Mouse (Mus musculus) frontal cortex, postnatal 36 days (tissue): ENCODE results near the gene Tbx1.

Experiments used
- DNase-seq, 2 experiments: peaks; one replicate each; pipeline ENCODE4 v3.0.0; 2022; ENCODE audit warnings: low spot score in 2 of 2

The Tbx1 gene

DNA sequence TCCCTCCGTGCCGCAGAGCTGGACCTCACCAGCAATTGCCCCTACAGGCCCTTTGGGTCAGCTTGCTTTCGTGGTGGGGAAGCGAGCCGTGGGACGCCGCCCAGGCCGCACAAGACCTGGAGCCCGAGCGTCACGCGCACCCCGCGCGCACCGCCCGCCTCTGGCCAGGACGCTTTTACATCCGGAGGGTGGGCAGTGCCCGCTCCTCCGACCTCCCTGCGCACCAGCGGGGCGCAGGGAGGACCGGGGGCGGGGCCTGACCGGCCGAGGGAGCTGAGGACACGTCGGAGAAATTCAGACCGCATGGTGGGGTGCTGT lies 1.8 kb downstream of the Tbx1 start:
- DNase-seq: no peak

DNA sequence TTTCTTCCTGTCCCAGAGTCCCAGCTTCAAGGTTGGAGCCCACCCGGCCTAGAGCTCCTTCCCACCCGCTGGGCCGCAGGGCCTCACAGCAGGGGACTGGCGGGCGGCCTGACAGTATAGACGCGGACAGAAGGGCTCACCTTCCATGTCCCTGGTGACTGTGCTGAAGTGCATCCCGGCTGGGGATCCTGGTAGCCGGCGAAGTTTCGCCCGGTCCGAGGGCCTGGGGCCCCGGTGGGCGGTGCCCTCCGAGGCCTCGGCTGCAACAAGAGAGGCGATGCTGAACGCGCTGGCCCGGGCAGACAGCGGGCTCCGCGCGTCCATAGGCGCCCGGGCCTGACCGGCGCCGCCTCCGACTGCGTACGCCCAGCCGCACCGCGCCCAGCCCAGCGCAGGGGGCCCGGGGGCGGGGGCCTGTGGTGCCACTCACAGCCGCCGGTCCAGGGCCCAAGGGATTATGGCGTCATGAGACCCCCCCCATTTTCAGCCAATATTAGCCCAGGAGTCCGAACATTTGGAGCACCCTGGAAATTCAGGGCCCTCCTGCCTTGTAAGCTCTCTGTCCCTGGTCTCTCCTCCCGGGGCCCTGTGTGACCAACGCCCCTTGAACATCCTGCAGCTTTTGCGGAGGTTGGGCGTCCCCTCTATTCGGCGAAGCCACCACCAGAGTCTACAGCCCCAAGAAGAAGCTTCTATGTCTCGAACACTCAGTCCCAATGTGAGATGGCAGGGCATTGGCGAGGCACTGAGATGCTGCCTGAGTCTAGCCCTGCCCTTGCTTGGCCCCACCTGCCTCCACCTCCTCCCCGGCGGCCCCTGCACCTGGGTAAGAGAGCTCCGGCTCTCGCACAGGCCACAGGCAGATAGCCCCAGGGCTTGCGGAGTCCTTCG lies 2.4 kb downstream of the Tbx1 start:
- DNase-seq: no peak

GRCm38 (mm10) chr16:18586906-18587546 lies 3.4 kb downstream of the Tbx1 start:
- DNase-seq: no peak

GRCm38 (mm10) chr16:18586076-18586905 lies 4.2 kb downstream of the Tbx1 start:
- no peak for DNase-seq

DNA sequence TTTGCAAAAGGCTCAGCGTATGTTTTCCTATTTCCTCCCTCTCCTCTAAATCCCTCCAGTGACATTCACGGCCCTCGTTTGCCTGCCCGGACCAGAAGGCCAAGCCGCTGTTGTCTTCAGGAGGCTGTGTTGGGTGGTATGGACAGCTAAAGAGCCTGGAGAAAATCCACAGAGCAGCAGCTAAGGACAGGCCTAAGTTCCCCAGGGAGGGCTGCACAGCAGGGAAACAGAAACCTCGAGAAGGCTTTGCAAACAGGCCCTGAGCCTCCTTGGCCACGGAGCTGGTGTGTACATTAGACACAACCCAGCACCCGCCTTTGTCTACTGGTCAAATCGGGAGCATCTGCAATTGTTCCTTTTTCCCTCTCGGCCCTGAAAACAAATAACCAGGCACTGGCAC lies 4.8 kb downstream of the Tbx1 start:
- no peak for DNase-seq

- no peak for DNase-seq
These were observed 5.5 kb downstream of the Tbx1 start for GRCm38 (mm10) chr16:18584901-18585510.

DNA sequence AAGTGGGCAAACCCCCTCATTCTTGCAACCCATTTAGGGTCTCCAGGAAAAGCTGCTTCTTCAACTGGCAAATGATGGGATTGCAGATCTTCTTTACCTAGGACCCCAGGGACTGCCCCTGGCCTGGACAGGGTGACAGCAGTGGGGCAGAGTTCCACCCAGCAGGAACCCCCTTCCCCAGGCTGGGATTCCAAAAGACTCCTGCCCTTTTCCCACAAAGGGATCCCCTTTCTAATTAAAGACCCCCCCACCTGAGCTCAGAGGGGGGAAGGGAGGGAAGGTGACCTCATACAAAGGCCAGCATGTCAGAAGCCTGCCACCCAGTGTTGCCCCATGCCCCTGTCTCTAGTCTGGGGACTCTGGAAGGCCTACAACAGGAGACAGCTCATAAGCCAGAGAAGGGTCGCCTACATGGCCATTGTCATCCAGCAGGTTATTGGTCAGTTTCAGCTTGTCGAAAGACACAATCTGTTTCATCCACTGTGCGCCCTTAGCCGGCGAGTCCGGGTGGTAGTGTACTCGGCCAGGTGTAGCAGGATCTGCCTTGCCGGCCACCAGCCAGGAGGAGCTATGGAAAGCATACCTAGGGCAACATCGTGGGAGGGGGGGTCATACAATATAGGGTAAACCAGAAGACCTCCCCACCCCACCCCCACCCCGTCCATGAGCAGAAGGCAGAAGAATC lies 6.7 kb downstream of the Tbx1 start:
- DNase-seq: no peak

DNA sequence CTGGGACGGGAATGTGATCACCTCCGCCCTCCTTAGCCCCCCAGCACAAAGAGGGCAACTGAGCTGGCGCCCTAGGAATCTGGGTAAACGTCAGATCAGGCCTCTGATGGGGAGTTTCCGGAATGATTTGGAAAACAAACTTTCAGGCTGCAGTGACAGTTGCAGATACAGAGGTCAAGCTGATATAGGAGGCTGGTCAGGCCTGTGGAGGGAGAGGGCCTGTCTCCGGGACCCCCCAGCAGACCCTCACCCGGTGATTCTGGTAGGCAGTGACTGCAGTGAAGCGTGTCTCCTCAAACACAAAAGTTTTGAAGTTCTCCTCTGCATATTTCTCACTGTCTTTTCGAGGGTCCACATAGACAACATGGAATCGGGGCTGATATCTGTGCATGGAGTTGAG lies 7.3 kb downstream of the Tbx1 start:
- no peak for DNase-seq

GRCm38 (mm10) chr16:18582426-18583148 lies 7.9 kb downstream of the Tbx1 start:
- DNase-seq: no peak

DNA sequence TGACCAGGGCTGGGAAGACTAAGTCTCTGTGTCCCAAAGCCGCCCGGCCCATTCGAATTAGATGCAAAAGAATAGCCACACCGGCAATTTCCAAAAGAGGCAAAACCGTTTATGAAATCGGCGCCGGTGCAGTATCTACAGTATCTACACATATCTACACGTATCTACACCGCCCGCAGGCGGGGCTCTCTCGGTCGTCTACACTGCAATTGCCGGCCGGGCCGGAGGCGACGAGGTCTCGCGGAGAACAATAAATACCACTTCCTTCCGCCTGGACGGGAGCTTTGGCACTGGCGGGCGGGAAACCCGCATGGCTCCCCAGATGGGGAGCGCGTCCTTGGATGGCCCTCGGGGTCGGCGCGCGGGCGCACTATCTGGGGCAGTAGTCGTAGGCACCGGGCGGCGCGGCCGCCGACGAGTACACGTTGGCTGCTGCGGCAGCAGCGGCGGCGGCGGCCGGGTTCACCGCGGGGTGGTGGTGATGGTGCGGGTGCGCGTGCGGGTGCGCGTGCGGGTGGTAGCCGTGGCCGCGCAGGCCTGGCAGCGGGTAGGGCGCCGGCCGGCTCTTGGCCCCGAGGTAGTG lies 8.8 kb downstream of the Tbx1 start:
- peak in 1 of 2 experiments; percentile 7 for DNase-seq

DNA sequence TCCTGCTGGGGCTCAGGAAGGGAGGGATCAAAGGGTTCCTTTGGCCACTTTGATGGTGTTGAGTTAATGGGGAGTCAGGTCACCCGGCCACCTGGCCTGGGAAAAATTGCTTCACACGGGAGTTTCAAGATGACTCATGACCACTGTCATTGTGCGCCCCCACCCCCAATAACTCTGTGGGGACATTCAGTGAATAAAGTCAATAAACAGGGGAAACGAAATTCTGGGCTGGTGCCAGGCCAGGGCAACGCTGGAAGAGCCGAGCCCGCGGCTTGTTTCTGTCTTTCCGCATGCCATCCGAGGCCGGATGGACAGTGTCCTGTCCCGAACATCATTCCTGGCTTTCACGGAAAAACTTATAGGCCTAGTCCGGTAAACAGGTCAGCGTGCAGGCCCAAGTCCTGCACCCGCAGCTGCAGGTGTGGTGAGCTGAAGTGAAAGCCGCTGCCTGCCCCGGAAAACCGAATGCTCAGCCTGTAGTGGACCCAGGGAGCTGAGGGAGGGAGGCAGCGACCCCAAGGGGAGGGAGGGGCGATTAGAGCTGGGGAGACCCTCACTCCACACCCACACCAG lies 9.3 kb downstream of the Tbx1 start:
- DNase-seq: no peak

DNA sequence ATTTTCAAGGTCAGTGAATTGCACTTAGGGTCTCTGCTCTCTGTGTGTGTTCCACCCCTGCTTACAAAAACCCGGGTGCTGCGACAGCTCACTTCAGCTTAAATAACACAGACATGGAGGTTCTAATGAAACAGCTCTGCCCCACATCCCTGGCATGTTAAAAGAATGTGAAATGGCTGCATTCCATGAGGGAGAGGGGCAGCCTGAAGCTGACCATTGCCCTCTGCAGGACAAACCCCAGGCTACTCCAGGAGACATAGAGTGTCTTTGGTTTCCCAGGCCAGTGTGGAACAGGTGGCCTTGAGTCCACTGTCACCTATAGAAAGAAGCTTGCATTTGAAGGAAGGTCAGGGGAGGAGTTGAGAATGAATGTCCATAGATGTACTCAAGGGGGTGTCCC lies 10.1 kb downstream of the Tbx1 start:
- DNase-seq: no peak

- no peak for DNase-seq
These were observed 12.8 kb downstream of the Tbx1 start for GRCm38 (mm10) chr16:18577599-18578160.

DNA sequence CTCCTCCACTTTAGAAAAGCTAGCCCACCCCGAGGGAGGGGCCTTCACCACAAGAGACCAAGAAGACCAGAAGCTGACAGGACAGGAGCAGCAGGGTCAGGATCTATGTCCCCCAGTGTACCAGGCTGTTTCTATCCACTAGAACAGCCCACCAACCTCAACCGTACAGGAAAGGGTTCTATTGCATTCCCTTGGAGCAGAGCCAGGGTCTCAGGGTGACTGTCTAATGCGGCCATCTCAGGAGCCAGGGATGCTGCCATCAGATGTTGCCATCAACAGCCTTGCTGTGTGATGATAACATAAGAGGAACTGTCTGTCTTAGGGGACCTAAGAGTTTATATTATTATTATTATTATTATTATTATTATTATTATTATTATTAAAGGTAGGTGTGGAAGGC lies 13.4 kb downstream of the Tbx1 start:
- no peak for DNase-seq

- DNase-seq: no peak
These were observed 16.3 kb downstream of the Tbx1 start for GRCm38 (mm10) chr16:18574196-18574595.

- no peak for DNase-seq
These were observed 21.9 kb downstream of the Tbx1 start for GRCm38 (mm10) chr16:18568599-18568998.

DNA sequence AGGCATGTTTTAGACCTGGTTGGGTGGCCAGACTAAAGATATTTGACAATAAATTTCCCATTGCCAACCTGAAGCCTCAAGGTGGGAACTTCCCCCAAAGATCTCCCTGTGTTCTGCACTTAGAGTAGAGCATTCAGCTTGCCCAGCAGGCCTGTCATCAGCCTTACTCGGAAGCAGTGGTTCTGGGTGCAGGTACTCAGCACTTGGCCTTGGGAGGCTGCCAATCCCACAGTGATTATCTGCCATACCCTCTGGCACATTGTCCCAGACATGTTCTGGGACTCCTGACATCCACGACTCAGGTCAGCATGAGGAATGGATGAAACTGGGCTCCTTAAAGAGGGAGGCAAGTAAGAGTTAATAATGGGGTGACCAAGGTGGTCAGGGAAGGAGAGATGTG lies 26.0 kb downstream of the Tbx1 start:
- no peak for DNase-seq

- DNase-seq: no peak
These were observed 34.0 kb downstream of the Tbx1 start for GRCm38 (mm10) chr16:18556461-18556860.

- no peak for DNase-seq
These were observed 35.1 kb downstream of the Tbx1 start for GRCm38 (mm10) chr16:18555235-18555935.
